Mouse (Mus musculus) ES-Bruce4 (cell line): ENCODE results near the gene Lrig1.

Source experiments
- CTCF ChIP-seq: IDR thresholded peaks from one replicate; pipeline ENCODE4 v1.8.1; 2011; ENCODE audit warnings: low read depth, low read length
- EP300 ChIP-seq: IDR thresholded peaks from 2 replicates; pipeline ENCODE4 v1.6.1; 2011; ENCODE audit warnings: low read depth, low read length; ENCODE audit not compliant: insufficient read depth
- POLR2A ChIP-seq: IDR thresholded peaks from one replicate; pipeline ENCODE4 v1.8.1; 2011; ENCODE audit warnings: low read length; ENCODE audit not compliant: insufficient read depth

DNA sequence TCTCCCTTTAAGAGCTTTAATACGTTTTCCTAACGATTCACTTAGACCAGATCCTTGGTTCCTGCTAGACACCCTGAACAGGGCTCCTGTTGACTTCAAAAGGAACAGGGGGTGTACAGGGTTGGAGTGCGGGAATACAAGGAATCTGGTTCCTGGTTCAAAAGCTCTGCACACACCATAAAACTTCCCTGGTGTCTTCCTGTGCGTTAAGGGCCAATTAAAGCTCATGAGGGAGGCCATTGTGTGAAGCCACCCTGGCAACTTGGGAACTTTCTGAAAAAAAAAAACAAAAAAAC is 15.6 kb upstream of the Lrig1 start:
- TF ChIP-seq EP300 (no peak), CTCF (no peak), POLR2A (no peak)
